Mouse (Mus musculus): ENCODE data around the gene Ptpre.

DNA sequence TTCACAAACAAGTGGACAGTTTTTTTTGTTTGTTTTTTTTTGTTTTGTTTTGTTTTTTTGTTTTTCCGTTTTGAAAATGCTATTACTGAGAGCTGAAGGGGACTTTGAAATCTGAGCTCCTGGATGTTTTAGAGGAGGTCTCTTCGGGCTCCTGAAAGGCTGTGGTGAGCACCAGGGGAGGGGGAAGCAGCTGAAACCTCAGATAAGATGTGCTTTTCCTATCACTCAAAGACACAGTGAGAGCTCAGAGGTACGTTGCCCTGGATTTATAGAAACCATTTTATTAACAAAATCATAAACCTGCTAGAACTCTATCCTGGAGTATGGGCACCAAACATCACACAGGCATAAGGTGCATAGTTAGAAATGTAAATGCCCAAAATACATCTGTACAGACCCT lies 10.1 kb upstream of the Ptpre start:
- TF ChIP-seq CTCF (IDR thresholded peaks at IDR 0.05; ENCODE audit: borderline replicate concordance, control insufficient read depth, extremely low read depth, insufficient read depth, low read length, poor library complexity) = no peak
- TF ChIP-seq POLR2A (IDR thresholded peaks at IDR 0.05; ENCODE audit: control insufficient read depth, extremely low read depth, insufficient read depth, low read length, poor library complexity) = no peak
